Mouse (Mus musculus): ENCODE data around the gene Extl1. TPM values are rescaled to one million over a fixed set of nuclear protein-coding genes. Genes with fewer than 3 reads are reported as not detected.
"Not testable (repeated sequence)": the region's sequence is repeated elsewhere in the genome, so short reads cannot be mapped to it uniquely, and the experiment has no call there.

Extl1 gene
- polyA plus RNA-seq (2014; fragmentation: Nextera tagmentation; extraction: Ambion mirVana) = 0.64 and 0.98 TPM in 2 replicates

DNA sequence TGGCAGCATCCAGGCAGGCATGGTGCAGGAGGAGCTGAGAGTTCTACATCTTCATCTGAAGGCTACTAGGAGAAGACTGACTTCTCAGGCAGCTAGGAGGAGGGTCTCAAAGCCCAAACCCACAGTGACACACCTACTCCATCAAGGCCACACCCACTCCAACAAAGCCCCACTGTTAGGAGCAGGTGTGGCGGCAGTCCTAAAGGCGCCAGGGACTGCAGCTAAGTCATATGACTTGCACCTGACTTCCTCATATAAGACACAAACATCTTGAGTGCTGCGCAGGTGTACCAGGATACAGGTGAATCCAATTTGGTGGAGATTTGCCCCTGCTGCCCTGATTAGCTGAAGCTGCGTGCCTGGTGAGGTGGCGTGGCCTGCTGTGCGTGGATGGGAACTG, at the start of gene Extl1:
Extl1 (minus strand) TSS at position 101 of the 400 bp plus-strand sequence.
- not testable (repeated sequence) for H3K4me2 ChIP-seq (replicated peaks; ENCODE audit: low read depth, low read length); H3K27ac ChIP-seq (ENCODE audit: low read length); H3K4me1 ChIP-seq (ENCODE audit: control insufficient read depth, insufficient read depth, low read length); H3K4me3 ChIP-seq (ENCODE audit: low read depth, low read length); H3K27me3 ChIP-seq (ENCODE audit: control insufficient read depth, insufficient read depth, low read length); ATAC-seq (ENCODE audit: insufficient number of reproducible peaks, insufficient read depth, low FRiP score, low read depth); H3K9ac ChIP-seq (replicated peaks; ENCODE audit: low read depth, low read length); H3K36me3 ChIP-seq (ENCODE audit: control insufficient read depth, insufficient read depth, low read length); H3K9me3 ChIP-seq (ENCODE audit: control insufficient read depth, low read depth, low read length)
- WGBS = 92% methylated on average over 2 of the region's 6 CpGs

- H3K9ac ChIP-seq (replicated peaks; ENCODE audit: low read depth, low read length) = no peak overlapping the region
- no peaks in the 10 kb centered on the region for H3K36me3 ChIP-seq (ENCODE audit: control insufficient read depth, insufficient read depth, low read length)
- no peaks in the 10 kb centered on the region for H3K27me3 ChIP-seq (ENCODE audit: control insufficient read depth, insufficient read depth, low read length)
- H3K4me3 ChIP-seq (ENCODE audit: low read depth, low read length) = no peak overlapping the region
- no peaks in the 10 kb centered on the region for H3K9me3 ChIP-seq (ENCODE audit: control insufficient read depth, low read depth, low read length)
- 82% methylated on average over 15 of the region's 15 CpGs for WGBS
- H3K4me1 ChIP-seq (ENCODE audit: control insufficient read depth, insufficient read depth, low read length) = peaks cover 12% of the 10 kb centered on the region
- H3K4me2 ChIP-seq (replicated peaks; ENCODE audit: low read depth, low read length) = no peak overlapping the region
- ATAC-seq (ENCODE audit: insufficient number of reproducible peaks, insufficient read depth, low FRiP score, low read depth) = no peak
- no peak overlapping the region for H3K27ac ChIP-seq (ENCODE audit: low read length)
These were observed 49.2 kb upstream of the Extl1 start for GRCm38 (mm10) chr4:134432686-134433360.

- WGBS = 26% methylated on average over 23 of the region's 23 CpGs
- H3K4me1 ChIP-seq (ENCODE audit: control insufficient read depth, insufficient read depth, low read length) = peaks cover 12% of the 10 kb centered on the region
- no peaks in the 10 kb centered on the region for H3K9me3 ChIP-seq (ENCODE audit: control insufficient read depth, low read depth, low read length)
- no peak overlapping the region for H3K9ac ChIP-seq (replicated peaks; ENCODE audit: low read depth, low read length)
- H3K4me2 ChIP-seq (replicated peaks; ENCODE audit: low read depth, low read length) = peak overlapping the region; percentile 21
- H3K27me3 ChIP-seq (ENCODE audit: control insufficient read depth, insufficient read depth, low read length) = no peaks in the 10 kb centered on the region
- no peak overlapping the region for H3K4me3 ChIP-seq (ENCODE audit: low read depth, low read length)
- peak overlapping the region; percentile 86 for H3K27ac ChIP-seq (ENCODE audit: low read length)
- H3K36me3 ChIP-seq (ENCODE audit: control insufficient read depth, insufficient read depth, low read length) = no peaks in the 10 kb centered on the region; the same call in 1 of the 2 replicates
- peak; percentile 88; the same call in 1 of the 2 replicates for ATAC-seq (ENCODE audit: insufficient number of reproducible peaks, insufficient read depth, low FRiP score, low read depth)
These were observed 46.8 kb upstream of the Extl1 start for GRCm38 (mm10) chr4:134430381-134431004.

DNA sequence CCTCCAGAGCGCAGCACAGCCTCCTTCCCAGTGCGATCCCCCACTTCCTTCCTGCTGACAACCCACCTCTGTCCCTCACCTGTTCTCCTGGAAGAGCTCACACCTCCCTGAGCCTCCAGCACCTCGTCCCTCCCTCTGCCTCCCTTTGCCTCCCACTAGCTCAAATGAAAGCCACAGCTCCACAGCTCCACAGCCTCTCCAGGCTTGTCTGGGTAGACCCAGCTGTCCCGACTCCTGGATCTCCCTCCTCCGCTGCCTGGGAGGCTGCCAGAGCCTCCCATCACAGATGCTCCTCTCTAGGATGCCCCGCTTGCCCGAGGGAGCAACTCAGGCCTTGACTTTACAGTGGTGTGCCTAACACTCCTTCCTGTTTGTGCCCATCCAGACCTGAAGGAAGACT, 41.4 kb upstream of the Extl1 start:
- H3K4me1 ChIP-seq (ENCODE audit: control insufficient read depth, insufficient read depth, low read length) = peaks cover 2% of the 10 kb centered on the region; the same call in 1 of the 2 replicates
- no peak overlapping the region for H3K4me2 ChIP-seq (replicated peaks; ENCODE audit: low read depth, low read length)
- no peak overlapping the region for H3K9ac ChIP-seq (replicated peaks; ENCODE audit: low read depth, low read length)
- no peak overlapping the region for H3K27ac ChIP-seq (ENCODE audit: low read length)
- no peaks in the 10 kb centered on the region for H3K27me3 ChIP-seq (ENCODE audit: control insufficient read depth, insufficient read depth, low read length)
- no peaks in the 10 kb centered on the region; the same call in 1 of the 2 replicates for H3K36me3 ChIP-seq (ENCODE audit: control insufficient read depth, insufficient read depth, low read length)
- 61% methylated on average over 7 of the region's 7 CpGs for WGBS
- H3K4me3 ChIP-seq (ENCODE audit: low read depth, low read length) = no peak overlapping the region
- no peaks in the 10 kb centered on the region for H3K9me3 ChIP-seq (ENCODE audit: control insufficient read depth, low read depth, low read length)
- no peak for ATAC-seq (ENCODE audit: insufficient number of reproducible peaks, insufficient read depth, low FRiP score, low read depth)

- Histone ChIP-seq H3K27ac (ENCODE audit: low read length) (no peak overlapping the region), H3K9ac (replicated peaks; ENCODE audit: low read depth, low read length) (no peak overlapping the region), H3K9me3 (ENCODE audit: control insufficient read depth, low read depth, low read length) (no peaks in the 10 kb centered on the region), H3K4me2 (replicated peaks; ENCODE audit: low read depth, low read length) (no peak overlapping the region), H3K36me3 (ENCODE audit: control insufficient read depth, insufficient read depth, low read length) (no peaks in the 10 kb centered on the region; the same call in 1 of the 2 replicates), H3K4me1 (ENCODE audit: control insufficient read depth, insufficient read depth, low read length) (no peaks in the 10 kb centered on the region), H3K4me3 (ENCODE audit: low read depth, low read length) (no peak overlapping the region), H3K27me3 (ENCODE audit: control insufficient read depth, insufficient read depth, low read length) (no peaks in the 10 kb centered on the region)
- WGBS = 90% methylated on average over 7 of the region's 7 CpGs
- ATAC-seq (ENCODE audit: insufficient number of reproducible peaks, insufficient read depth, low FRiP score, low read depth) = no peak
These were observed 40.3 kb upstream of the Extl1 start for GRCm38 (mm10) chr4:134423949-134424348.

DNA sequence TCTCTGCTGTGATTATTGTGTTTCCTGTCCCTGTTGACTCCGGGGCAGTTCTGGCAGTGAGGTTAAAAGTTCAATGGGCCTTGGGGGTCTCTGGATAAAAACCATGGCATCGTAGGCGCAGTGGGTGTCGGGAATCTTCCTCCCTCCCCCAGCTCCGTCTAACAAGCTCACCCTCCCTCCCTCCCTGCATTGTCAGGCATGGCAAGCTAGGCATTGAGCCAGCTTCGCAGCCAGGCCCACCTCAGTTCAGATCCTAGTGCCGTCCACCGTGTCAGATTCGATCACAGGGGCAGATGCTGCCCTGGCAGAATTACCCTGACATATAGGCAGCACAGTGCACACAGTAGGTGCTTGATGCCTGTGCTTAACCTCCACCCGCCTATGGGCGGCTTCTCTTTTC, 38.3 kb upstream of the Extl1 start:
- WGBS = 71% methylated on average over 11 of the region's 11 CpGs
- no peak for ATAC-seq (ENCODE audit: insufficient number of reproducible peaks, insufficient read depth, low FRiP score, low read depth)
- H3K27ac ChIP-seq (ENCODE audit: low read length) = no peak overlapping the region
- H3K27me3 ChIP-seq (ENCODE audit: control insufficient read depth, insufficient read depth, low read length) = no peaks in the 10 kb centered on the region
- no peaks in the 10 kb centered on the region; the same call in 1 of the 2 replicates for H3K36me3 ChIP-seq (ENCODE audit: control insufficient read depth, insufficient read depth, low read length)
- H3K4me1 ChIP-seq (ENCODE audit: control insufficient read depth, insufficient read depth, low read length) = no peaks in the 10 kb centered on the region
- no peak overlapping the region for H3K4me2 ChIP-seq (replicated peaks; ENCODE audit: low read depth, low read length)
- no peaks in the 10 kb centered on the region for H3K9me3 ChIP-seq (ENCODE audit: control insufficient read depth, low read depth, low read length)
- no peak overlapping the region for H3K4me3 ChIP-seq (ENCODE audit: low read depth, low read length)
- no peak overlapping the region for H3K9ac ChIP-seq (replicated peaks; ENCODE audit: low read depth, low read length)

GRCm38 (mm10) chr4:134417111-134417510, 33.5 kb upstream of the Extl1 start:
- no peak for ATAC-seq (ENCODE audit: insufficient number of reproducible peaks, insufficient read depth, low FRiP score, low read depth)
- 52% methylated on average over 7 of the region's 7 CpGs for WGBS
- no peaks in the 10 kb centered on the region for H3K4me1 ChIP-seq (ENCODE audit: control insufficient read depth, insufficient read depth, low read length)

DNA sequence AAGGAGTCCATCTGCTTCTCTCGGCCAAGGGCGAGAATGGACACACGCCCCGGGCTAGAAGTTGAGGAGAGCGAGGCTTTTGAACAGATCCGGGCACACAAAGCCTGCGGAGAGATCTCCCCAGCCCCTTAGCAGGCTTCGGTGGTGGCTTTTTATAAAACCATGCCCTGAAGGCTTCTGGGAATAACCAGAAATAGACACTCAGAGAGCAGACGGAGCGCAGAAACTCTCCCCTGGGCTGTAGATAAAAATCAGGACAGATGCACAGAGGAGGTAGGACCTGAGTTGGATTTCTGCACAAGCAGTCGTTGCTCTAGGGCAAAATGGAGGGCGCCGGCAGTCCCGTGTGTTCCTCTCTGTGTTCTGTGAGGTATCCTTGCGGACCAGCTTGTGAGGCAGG, 33.0 kb upstream of the Extl1 start:
- no peaks in the 10 kb centered on the region for H3K9me3 ChIP-seq (ENCODE audit: control insufficient read depth, low read depth, low read length)
- no peak overlapping the region for H3K4me2 ChIP-seq (replicated peaks; ENCODE audit: low read depth, low read length)
- H3K36me3 ChIP-seq (ENCODE audit: control insufficient read depth, insufficient read depth, low read length) = no peaks in the 10 kb centered on the region
- no peak for ATAC-seq (ENCODE audit: insufficient number of reproducible peaks, insufficient read depth, low FRiP score, low read depth)
- no peaks in the 10 kb centered on the region for H3K4me1 ChIP-seq (ENCODE audit: control insufficient read depth, insufficient read depth, low read length)
- no peak overlapping the region for H3K27ac ChIP-seq (ENCODE audit: low read length)
- WGBS = 71% methylated on average over 15 of the region's 15 CpGs
- H3K9ac ChIP-seq (replicated peaks; ENCODE audit: low read depth, low read length) = no peak overlapping the region
- no peaks in the 10 kb centered on the region for H3K27me3 ChIP-seq (ENCODE audit: control insufficient read depth, insufficient read depth, low read length)
- no peak overlapping the region for H3K4me3 ChIP-seq (ENCODE audit: low read depth, low read length)

More at GRCm38 (mm10) chr4:134417111-134417510, 33.5 kb upstream of the Extl1 start:
- Histone ChIP-seq H3K9ac (replicated peaks; ENCODE audit: low read depth, low read length) (no peak overlapping the region), H3K36me3 (ENCODE audit: control insufficient read depth, insufficient read depth, low read length) (no peaks in the 10 kb centered on the region), H3K27me3 (ENCODE audit: control insufficient read depth, insufficient read depth, low read length) (no peaks in the 10 kb centered on the region), H3K4me3 (ENCODE audit: low read depth, low read length) (no peak overlapping the region), H3K9me3 (ENCODE audit: control insufficient read depth, low read depth, low read length) (no peaks in the 10 kb centered on the region), H3K27ac (ENCODE audit: low read length) (no peak overlapping the region), H3K4me2 (replicated peaks; ENCODE audit: low read depth, low read length) (no peak overlapping the region)
